Mouse (Mus musculus) frontal cortex, adult (tissue): ENCODE data around the gene Card9.

ENCODE experiments used
- ATAC-seq: cut with Nextera tagmentation; 2 replicates; pipeline ENCODE4 v1.9.2; 2017; ENCODE audit warnings: mild to moderate bottlenecking, moderate library complexity, mixed read lengths; ENCODE audit not compliant: low TSS enrichment

Gene Card9

DNA sequence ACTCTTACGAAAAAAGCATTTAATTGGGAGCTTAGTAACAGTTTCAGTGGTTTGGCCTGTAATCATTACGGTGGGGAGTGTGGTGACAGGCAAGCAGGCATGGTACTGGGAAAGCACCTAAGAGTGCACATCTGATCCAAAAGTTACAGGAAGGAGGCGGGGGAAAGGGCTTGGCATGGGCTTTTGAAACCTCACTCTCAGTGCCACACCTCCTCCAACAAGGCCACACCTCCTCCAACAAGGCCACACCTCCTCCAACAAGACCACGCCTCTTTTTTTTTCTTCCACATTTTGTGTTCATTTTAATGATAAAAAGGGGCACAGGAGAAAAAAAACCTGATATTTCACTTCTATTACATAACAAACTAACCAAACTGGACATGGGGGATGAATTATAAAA is 32.9 kb downstream of the Card9 start:
- no peak for ATAC-seq

- peak; percentile 70 for ATAC-seq
Observed at GRCm38 (mm10) chr2:26325386-26326181, 35.1 kb downstream of the Card9 start.

- ATAC-seq = peak; percentile 60
Observed at GRCm38 (mm10) chr2:26324917-26325316, 35.8 kb downstream of the Card9 start.

- no peak for ATAC-seq
Observed at GRCm38 (mm10) chr2:26323589-26324325, 37.0 kb downstream of the Card9 start.

GRCm38 (mm10) chr2:26320245-26321185 is 40.2 kb downstream of the Card9 start:
- ATAC-seq = no peak

DNA sequence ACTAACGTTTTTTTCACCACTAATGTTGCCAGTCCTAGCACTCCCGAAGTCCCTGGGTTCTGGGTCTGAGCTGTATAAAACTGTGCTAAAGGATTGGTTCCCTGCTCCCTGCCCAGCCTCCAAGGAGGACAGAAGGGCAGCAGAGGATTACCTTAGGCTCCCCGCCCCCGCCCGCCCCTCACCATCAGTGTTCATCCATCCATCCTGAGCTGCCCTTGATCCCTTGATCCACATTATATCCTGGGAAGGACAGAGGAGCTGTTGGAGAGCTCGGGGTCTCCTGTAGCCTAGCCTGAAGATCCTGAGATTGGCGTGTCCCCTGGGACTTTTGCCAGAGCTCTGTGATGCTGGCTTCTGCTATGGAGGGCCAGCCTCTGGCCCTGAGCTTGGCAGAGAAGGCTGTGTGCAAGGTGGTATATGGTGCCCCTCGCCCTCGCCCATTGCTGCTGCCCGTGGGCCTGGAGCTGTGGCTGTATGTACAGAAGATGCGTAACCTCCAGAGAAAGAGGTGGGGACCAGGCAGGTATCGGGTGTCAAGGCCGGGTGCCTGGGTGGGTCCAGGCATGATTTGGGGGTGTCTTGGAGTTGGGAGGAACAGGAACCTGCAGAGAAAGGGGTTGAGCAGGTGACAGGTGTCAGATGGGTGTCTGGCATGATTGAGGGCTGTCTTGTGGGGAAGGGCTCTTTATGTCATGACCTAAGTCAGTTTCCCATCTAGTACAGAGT is 41.0 kb downstream of the Card9 start:
- ATAC-seq = no peak

DNA sequence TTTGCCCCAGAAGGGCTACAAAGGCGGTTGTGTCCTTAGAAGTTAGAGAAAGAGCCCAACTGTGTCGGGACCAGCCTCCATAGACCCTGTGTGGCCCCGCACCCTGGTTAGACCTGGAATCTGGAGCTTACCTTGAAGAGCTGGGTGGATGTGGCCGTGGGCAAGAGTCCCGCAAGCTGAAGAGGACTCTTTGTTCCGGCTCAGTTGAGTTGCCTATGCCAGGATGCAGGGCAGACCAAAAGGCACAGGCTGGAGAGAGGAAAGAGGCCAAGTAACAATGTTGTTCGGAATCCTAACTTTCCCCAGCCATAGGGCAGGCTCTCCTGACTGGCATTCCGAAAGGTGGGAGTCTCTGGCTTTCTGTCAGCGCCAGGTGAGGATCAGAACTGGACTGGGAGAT is 41.6 kb downstream of the Card9 start:
- no peak for ATAC-seq

DNA sequence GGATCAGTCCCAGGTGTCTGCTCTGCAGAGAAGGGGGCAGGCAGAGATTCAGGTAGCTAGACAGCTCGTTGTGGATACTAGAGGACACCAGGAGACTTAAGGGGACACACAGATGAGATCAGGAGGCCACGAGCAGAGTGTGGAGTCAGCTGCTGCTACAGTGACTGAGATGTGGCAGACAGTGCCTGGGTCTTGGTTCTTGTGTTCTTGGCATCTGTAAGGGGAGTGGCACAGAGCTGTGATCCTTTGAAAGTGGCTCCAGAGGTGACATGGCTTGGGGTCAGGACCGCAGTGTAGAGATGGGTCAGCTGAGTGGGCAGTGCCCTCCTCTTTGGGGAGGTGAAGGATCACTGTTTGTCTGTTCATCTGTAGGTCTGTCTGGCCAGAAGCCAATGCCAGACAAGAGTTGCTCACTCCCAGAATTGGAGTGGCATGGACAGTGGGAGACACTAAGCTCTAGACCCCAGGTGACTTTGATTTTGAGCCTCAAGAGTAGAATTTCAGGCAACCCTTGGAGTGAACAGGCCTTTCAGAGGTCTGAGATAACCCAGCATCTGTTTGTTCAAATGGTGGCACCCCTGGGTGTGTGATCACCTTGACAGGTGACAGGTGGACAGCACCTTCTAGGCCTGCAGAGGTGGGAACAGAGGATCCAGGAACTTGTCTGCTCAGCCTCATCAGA is 42.6 kb downstream of the Card9 start:
- ATAC-seq = no peak

GRCm38 (mm10) chr2:26317371-26317770 is 43.3 kb downstream of the Card9 start:
- no peak for ATAC-seq

DNA sequence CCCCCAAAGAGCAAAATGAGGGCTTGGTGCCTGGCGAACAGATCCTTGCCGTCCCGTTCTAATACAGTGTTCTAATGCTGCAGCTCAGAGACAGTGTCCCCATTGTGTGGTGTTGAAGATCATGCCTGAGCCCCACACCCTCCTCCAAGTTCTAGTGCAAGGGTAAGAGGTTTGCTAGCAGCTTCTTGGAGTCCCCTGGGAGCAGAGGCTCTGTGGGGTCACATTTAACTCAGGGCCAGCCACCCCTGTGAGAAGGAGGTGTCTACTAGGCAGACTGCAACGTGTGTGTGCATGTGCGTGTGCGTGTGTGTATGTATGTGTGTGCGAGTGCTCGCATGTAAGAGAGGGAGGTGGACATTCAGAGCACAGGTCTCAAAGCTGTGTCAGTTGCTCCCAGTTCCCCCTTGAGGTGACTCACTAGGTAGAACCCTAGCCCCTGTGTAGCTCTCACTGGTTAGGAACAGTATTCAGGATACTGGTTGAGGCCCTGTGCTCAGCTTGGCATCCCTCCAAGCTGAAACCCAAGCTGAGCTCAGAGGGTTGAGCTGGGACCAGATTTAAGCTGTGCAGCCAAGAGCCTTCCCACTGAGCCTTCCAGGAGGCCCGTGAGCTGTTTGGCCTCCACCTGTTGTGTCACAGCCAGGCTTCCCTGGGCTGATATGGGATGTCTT is 44.0 kb downstream of the Card9 start:
- no peak for ATAC-seq

DNA sequence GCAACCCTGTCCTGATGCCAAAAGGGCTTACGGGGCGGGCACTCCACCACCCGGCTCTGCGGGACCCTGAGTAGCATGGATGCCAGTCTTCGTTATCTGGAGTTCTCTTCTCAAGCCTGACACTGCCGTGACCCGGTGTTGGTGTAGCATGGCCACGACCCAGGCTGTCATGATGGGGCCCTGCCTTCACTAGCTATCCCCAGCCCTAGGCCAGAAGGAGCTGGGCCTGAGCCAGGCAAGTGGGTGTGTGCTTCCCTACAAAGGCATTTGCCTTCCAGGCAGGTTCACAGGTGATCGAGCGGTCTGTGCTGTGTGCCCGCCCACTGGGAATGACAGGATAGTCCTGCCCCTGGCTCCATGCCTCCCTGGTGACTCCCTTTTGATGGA is 44.8 kb downstream of the Card9 start:
- no peak for ATAC-seq

DNA sequence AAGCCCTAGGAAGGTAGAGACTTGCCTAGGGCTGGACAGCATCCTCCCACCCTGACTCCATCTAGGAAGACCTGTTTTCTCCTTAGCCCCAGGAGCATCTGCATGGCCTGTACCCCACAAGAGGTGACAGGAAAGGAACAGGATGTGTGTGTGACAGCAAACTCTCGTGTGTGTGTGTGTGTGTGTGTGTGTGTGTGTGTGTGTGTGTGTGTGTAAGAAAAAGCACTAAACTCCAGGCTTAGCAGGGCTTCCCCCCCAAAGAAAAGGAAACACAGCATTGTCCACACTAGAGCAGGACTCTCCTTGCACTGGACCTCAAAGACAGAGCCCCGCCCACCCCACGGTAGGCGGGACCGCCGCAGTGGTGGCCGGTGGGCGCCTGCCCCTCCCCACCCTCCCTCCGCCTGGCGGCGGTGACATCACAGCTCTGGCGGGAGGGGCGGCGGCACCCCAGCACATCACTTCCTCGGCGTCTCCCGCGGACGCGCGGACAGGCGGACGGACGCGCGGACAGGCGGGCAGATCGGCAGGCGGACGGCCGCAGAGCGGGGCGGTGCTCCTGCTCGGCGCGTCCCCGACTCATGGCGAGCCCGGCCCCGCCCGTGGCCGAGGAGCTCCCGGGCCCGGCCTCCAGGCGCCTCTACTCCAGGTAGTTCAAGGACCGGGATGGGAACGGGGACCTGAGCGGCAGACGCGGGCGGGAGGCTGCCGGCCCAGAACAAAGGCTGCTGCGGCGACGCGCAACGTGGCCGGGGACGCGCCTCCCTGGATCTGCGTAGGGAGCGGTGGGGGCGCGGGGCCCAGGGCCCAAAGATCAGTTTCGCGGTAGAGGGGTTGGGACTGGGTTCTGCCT is 45.4 kb downstream of the Card9 start, which contains the start of gene Gpsm1:
TSS of gene Gpsm1 (plus strand) at position 444 of the 853 bp plus-strand sequence.
- peak; percentile 59 for ATAC-seq

DNA sequence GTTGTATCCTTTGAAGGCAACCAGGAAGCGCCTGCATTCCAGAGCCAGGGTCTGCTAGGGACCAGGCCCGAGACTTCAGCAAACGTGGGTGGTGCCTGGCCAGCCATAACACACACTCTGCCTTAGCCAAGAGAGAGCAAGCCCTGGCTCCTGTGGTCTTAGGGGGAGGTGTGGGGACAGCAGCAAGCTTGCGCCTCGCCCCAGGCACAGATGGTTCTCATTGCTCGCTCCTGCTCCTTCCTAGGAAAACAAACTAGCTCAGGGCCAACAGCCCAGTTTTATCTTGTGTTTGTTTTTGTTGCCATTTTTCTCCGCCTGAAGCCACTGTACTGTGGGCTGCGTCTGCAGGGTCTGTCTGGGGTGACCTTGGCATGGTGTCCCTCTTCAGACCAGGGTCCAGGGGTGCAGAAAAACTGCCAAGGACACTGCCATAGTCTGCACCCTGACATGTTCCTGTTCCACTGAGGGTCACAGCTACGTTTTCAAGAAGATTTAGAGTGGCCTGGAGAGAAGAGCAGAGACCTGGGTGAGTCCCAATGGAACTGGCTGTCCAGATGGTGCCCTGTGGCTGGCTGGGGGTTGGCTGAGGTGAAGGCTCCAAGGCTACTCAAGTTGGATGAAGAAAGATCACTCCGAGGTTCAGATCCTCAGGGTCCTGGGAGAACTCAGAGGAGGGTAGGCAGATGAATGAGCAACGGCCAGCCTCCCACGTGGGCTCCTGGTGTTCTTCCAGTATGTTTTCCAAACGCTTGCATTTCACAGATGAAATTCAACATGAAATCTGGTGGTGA is 46.2 kb downstream of the Card9 start:
- ATAC-seq = no peak

GRCm38 (mm10) chr2:26313394-26313793 is 47.3 kb downstream of the Card9 start:
- no peak for ATAC-seq

GRCm38 (mm10) chr2:26312812-26313211 is 47.9 kb downstream of the Card9 start:
- no peak for ATAC-seq

DNA sequence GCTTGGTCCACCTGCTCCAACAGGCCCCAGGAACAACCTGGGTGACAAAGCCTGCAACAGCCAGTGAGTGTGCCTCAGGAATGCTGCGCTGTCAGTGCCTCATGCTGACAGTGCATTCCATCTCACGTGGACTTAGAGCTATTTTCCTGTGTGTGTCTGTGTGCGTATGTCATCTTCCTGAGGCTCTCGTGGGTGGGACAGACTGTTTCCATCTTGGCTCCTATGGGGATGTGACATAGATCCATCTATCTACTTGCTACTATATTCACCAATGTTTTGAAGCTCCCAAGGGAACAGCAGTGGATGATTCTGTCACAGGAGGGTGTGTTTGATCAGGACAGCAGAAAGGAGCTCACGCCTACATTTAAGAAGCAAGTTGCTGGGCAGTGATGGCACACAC is 48.8 kb downstream of the Card9 start:
- ATAC-seq = peak; percentile 32; the same call in 1 of the 2 replicates

GRCm38 (mm10) chr2:26309739-26310138 is 51.0 kb downstream of the Card9 start:
- ATAC-seq = 0 out of 2 replicates have a peak, but pooled peaks have one; percentile 21

GRCm38 (mm10) chr2:26306702-26307101 is 54.0 kb downstream of the Card9 start:
- no peak for ATAC-seq
